Mouse (Mus musculus) heart, embryonic 11.5 days (tissue): Measurements from ENCODE around the gene Arid5a. TPM values are rescaled to one million over a fixed set of nuclear protein-coding genes. Genes with fewer than 3 reads are reported as not detected.
A peak's percentile ranks its signal among the peaks of the same experiment; 100 is the strongest.

Experiments used
- ATAC-seq: fragments of 200-750 bp; cut with Nextera tagmentation; replicated peaks from 2 replicates; pipeline ENCODE4 v1.8.0; 2017; ENCODE audit warnings: moderate library complexity; ENCODE audit not compliant: insufficient number of reproducible peaks, low FRiP score, low TSS enrichment
- H3K27ac ChIP-seq: fragments of 300-500 bp; sonication (generic); 2 replicates; pipeline ENCODE4 v1.5.1; 2014; ENCODE audit warnings: mild to moderate bottlenecking, low read depth, low read length
- H3K27me3 ChIP-seq: fragments of 300-500 bp; sonication (generic); 2 replicates; pipeline ENCODE4 v1.6.1; 2014; ENCODE audit warnings: mild to moderate bottlenecking, low read length, mixed read lengths; ENCODE audit not compliant: control insufficient read depth, insufficient read depth
- H3K36me3 ChIP-seq: fragments of 300-500 bp; sonication (generic); 2 replicates; pipeline ENCODE4 v1.6.1; 2014; ENCODE audit warnings: mild to moderate bottlenecking, low read length, moderate library complexity, mixed read lengths; ENCODE audit not compliant: control insufficient read depth, insufficient read depth
- H3K4me1 ChIP-seq: fragments of 300-500 bp; sonication (generic); 2 replicates; pipeline ENCODE4 v1.6.1; 2014; ENCODE audit warnings: low read length; ENCODE audit not compliant: control insufficient read depth, insufficient read depth
- H3K4me2 ChIP-seq: fragments of 300-500 bp; sonication (generic); 2 replicates; pipeline ENCODE4 v1.6.1; 2014; ENCODE audit warnings: mild to moderate bottlenecking, moderate library complexity
- H3K4me3 ChIP-seq: fragments of 300-500 bp; sonication (generic); 2 replicates; pipeline ENCODE4 v1.5.1; 2014; ENCODE audit warnings: low read depth, low read length
- H3K9ac ChIP-seq: fragments of 300-500 bp; sonication (generic); 2 replicates; pipeline ENCODE4 v1.6.1; 2014; ENCODE audit warnings: mild to moderate bottlenecking, low read depth, low read length, moderate library complexity
- H3K9me3 ChIP-seq: fragments of 300-500 bp; sonication (generic); replicated peaks from 2 replicates; pipeline ENCODE4 v1.6.1; 2016; ENCODE audit warnings: low read length; ENCODE audit not compliant: control insufficient read depth
- WGBS: fragments of 180-500 bp; shearing (Covaris S2); extraction: QIAGEN DNeasy Blood & Tissue Kit; methylation state at CpG from one replicate; pipeline ENCODE4 v1.1.7; 2014; ENCODE audit not compliant: insufficient replicate concordance; 5-methylcytosine and 5-hydroxymethylcytosine counted together
- microRNA-seq: library from miRNA; unstranded; fragments of <30 nt; microRNA quantifications from one replicate; pipeline ENCODE4, GENCODE M21; 2016; ENCODE audit warnings: borderline number of aligned reads
- polyA plus RNA-seq: library from polyadenylated mRNA; unstranded; fragments of >200 nt; fragmentation: Nextera tagmentation; extraction: Ambion mirVana; gene quantifications from 2 replicates; pipeline ENCODE4 v1.2.1, GENCODE M21; 2014

Arid5a gene
- polyA plus RNA-seq, 1 experiment from 2014 or later = 5.6 TPM

DNA sequence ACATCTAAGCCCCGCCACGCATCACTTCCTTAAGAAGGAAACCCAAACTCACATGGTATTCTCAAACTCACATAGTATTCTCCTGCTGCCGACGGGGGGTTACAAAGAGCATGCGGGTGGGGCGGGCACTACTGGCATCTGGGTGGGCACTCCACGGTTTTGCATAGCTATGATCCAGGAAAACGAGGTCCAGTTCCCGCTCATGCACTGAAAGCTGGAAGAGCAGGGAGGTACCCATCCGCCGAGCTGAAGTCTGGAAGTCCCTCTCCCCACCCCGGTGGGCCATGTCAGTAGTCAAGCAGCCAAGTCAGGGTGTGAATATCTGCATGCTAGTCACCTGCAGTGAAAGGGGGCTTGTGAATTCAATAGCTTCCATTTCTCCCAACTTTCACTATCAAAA, 60.2 kb downstream of the Arid5a start:
- H3K4me1 ChIP-seq = peaks cover 9% of the 10 kb centered on the region
- H3K27ac ChIP-seq = no peak overlapping the region
- no peaks in the 10 kb centered on the region for H3K9me3 ChIP-seq
- no peaks in the 10 kb centered on the region for H3K27me3 ChIP-seq
- peak overlapping the region; percentile 56; the same call in 1 of the 2 replicates for H3K9ac ChIP-seq
- 57% methylated on average over 12 of the region's 12 CpGs for WGBS
- peak overlapping the region; percentile 73 for H3K4me2 ChIP-seq
- peaks cover 8% of the 10 kb centered on the region for H3K36me3 ChIP-seq
- H3K4me3 ChIP-seq = peak overlapping the region; percentile 75
- no peak for ATAC-seq

- WGBS = 4% methylated on average over 55 of the region's 55 CpGs
Measured at GRCm38 (mm10) chr1:36368112-36368968, 60.8 kb downstream of the Arid5a start.

GRCm38 (mm10) chr1:36368969-36369645, 61.6 kb downstream of the Arid5a start, which contains the start of gene Kansl3:
Gene Kansl3 (minus strand): TSS chr1:36369181.
- Histone ChIP-seq H3K4me1 (peaks cover 9% of the 10 kb centered on the region), H3K9me3 (no peaks in the 10 kb centered on the region), H3K36me3 (peaks cover 4% of the 10 kb centered on the region), H3K4me3 (peak within 1 kb of the TSS; percentile 75), H3K27ac (peak within 1 kb of the TSS; percentile 69), H3K9ac (peak within 1 kb of the TSS; percentile 87), H3K27me3 (no peaks in the 10 kb centered on the region), H3K4me2 (peak within 1 kb of the TSS; percentile 73)
- ATAC-seq = peak; percentile 82
- WGBS = 4% methylated on average over 61 of the region's 61 CpGs

More at GRCm38 (mm10) chr1:36368112-36368968, 60.8 kb downstream of the Arid5a start:
- H3K27ac ChIP-seq = peak overlapping the region; percentile 69
- H3K9me3 ChIP-seq = no peaks in the 10 kb centered on the region
- peak overlapping the region; percentile 73 for H3K4me2 ChIP-seq
- peak overlapping the region; percentile 87 for H3K9ac ChIP-seq
- no peaks in the 10 kb centered on the region for H3K27me3 ChIP-seq
- peak overlapping the region; percentile 75 for H3K4me3 ChIP-seq
- H3K36me3 ChIP-seq = peaks cover 8% of the 10 kb centered on the region
- peaks cover 9% of the 10 kb centered on the region for H3K4me1 ChIP-seq
- ATAC-seq = peak; percentile 82

- no peaks in the 10 kb centered on the region for H3K27me3 ChIP-seq
- H3K4me3 ChIP-seq = no peak overlapping the region
- 80% methylated on average over 6 of the region's 6 CpGs for WGBS
- ATAC-seq = no peak
- H3K9ac ChIP-seq = no peak overlapping the region
- H3K4me2 ChIP-seq = no peak overlapping the region
- H3K9me3 ChIP-seq = no peaks in the 10 kb centered on the region
- H3K27ac ChIP-seq = no peak overlapping the region
- peaks cover 9% of the 10 kb centered on the region for H3K4me1 ChIP-seq
- no peaks in the 10 kb centered on the region for H3K36me3 ChIP-seq
Measured at GRCm38 (mm10) chr1:36370918-36371317, 63.4 kb downstream of the Arid5a start.

DNA sequence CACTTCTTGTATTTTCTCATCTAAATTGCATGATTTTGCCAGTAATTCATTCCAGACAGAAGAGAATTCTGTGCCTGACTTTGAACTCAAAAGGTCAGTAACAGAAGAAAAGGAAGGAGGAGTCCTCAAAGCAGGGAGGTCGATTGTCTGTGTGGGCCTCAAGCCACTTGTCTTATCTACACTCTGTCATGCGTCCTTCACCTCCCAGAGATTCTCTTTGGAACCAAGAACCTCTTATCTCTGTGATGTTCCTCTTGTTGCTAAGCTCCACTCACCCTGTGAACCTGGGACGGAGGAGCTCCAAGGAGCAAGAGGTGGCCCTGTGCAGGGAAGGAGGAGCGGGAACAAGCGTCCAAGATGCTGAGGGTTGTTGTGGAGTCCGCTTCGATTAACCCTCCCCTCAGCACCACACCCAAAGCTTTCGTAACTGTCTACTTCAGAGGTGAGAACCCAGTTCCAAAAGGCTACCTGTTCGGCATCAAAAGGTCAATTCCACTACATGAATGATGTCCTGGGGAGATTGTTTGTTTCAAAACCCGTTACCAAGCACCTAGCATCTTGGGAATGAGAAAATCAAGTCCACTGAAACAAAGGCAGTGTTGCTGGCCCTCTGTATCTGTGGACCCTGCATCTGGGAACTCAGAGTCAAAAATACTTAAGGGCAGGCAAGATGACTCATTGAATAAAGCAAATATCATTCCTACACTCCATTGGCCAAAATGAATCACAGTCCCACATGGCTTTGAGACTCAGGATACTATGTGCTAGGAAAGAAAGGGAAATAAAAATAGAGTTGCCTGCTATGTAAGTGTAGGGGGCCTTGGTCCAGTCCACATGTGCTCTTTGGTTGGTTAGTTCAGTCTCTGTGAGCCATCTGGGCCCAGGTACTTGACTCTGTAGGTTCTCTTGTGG, 64.7 kb downstream of the Arid5a start, which contains the start of gene Fer1l5:
Gene Fer1l5, plus strand, starts transcription at position 358 of the 912 bp plus-strand sequence.
- H3K27ac ChIP-seq = no peak within 1 kb of the TSS
- no peak within 1 kb of the TSS for H3K4me2 ChIP-seq
- H3K4me1 ChIP-seq = peaks cover 9% of the 10 kb centered on the region
- H3K9ac ChIP-seq = no peak within 1 kb of the TSS
- ATAC-seq = no peak
- H3K9me3 ChIP-seq = no peaks in the 10 kb centered on the region
- H3K36me3 ChIP-seq = no peaks in the 10 kb centered on the region
- H3K4me3 ChIP-seq = no peak within 1 kb of the TSS
- WGBS = 56% methylated on average over 10 of the region's 10 CpGs
- H3K27me3 ChIP-seq = no peaks in the 10 kb centered on the region

Small RNA genes within 50 kb of the gene (microRNA-seq; reads per million reads assigned to microRNA genes)
- not detected for gene Mir6898

Other genes with a start within 250 kb of the Arid5a start
- 10.2 and 12.6 TPM in 2 replicates for gene Hs6st1, start 239.3 kb upstream of the Arid5a start, polyA plus RNA-seq
- gene Uggt1, start 63.0 kb upstream of the Arid5a start, polyA plus RNA-seq = 60.6 and 61.9 TPM in 2 replicates
- gene Neurl3, start 33.1 kb upstream of the Arid5a start, polyA plus RNA-seq = 1.9 and 2.6 TPM in 2 replicates
- 36.5 and 36.8 TPM in 2 replicates for gene Kansl3, start 61.4 kb downstream of the Arid5a start, polyA plus RNA-seq
- gene Fer1l5, start 64.6 kb downstream of the Arid5a start, polyA plus RNA-seq = 0.38 and 0.84 TPM in 2 replicates
- 31.3 and 31.4 TPM in 2 replicates for gene Lman2l, start 137.5 kb downstream of the Arid5a start, polyA plus RNA-seq
- gene Cnnm4, start 163.9 kb downstream of the Arid5a start, polyA plus RNA-seq = 6.6 and 6.9 TPM in 2 replicates
- gene Cnnm3, start 204.1 kb downstream of the Arid5a start, polyA plus RNA-seq = 2.5 and 3.9 TPM in 2 replicates
- gene Ankrd23, start 229.2 kb downstream of the Arid5a start, polyA plus RNA-seq = 9.8 and 13.6 TPM in 2 replicates
- gene Gm42417, start 231.7 kb downstream of the Arid5a start, polyA plus RNA-seq = 0.44 TPM in 1 of 2 replicates, not detected in the other
- 19.9 and 25.1 TPM in 2 replicates for gene Ankrd39, start 239.7 kb downstream of the Arid5a start, polyA plus RNA-seq